Mouse (Mus musculus): ENCODE measurements around the gene Bmp7.

Bmp7 gene

DNA sequence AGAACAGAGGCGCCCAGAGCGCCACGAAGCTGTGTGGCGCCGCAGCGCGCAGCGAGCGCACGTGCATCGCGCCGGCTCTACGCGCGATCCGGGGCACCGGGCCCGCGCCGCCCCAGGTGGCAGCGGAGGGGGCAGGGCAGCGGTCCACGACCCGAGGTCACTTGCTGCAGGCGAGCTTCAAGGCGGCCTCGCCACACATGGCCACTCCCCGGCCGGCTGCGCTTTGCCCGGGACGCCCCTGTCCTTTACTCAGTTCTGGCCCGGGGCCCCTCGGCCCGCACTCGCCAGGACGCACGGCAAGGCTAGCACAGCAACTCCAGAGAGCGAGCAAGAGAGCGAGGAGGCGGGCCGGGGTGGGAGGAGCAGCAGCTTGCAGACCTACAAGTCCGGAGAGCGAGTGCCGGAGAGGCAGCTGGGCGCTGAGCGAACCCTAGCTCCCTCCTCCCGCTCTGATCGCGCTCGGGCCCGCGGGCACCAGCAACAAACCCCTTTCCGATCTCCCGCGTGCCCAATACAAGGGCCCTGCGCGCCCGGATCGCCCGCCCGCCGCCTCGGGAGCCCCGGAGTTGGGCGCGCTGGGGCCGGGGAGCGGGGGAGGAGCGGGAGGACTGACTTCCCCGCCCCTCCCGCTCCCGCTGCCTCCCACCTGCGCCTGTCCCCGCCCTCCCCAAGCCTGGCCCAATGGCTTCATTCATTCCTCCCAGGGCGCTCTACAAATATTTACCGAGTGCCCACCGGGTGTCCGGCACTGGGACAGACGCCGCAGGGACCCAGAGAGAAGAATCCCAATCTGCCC, at the start of gene Bmp7:
Gene Bmp7 (minus strand): TSS at position 319 of the 796 bp plus-strand sequence.
- DNase-seq (ENCODE audit: low spot score in 2 of 2): peak; percentile 76

DNA sequence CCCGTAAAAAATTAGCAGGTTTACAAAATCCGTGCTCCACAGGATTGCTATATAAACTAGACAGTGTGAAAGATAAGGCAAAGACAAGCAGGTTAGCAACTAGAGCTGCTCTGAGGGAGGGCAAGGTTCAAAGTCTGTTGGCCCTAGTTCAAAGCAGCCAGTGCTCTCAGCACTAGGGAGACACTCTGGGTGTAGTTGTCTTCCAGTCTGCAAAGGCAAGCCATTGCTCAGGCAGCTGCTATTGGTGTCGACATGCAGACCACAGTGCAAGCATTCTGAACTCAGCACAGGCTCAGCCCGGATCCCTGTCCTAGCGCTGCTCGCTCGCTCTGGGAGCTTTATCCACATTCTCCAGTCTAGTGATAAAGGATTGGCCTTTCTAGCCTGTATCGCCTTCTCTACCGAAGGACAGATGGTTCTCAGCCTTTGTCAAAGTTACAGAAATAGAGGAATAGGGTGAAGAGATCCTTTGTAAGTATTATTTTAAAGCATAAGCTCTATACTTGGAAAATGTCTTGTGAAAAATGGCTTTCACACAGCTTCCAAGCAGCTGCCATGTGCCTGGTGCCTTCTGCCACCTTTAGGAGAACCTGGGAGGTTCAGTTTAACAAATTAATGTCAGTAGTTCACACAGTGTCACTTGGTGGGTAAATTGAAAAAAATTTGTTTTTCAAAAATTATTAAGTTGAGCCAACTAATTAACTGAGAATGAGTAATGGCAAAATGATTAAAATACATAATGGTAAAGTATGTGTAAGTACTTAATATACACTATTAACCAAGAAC, 42.8 kb upstream of the Bmp7 start:
- DNase-seq (ENCODE audit: low spot score in 2 of 2): no peak

DNA sequence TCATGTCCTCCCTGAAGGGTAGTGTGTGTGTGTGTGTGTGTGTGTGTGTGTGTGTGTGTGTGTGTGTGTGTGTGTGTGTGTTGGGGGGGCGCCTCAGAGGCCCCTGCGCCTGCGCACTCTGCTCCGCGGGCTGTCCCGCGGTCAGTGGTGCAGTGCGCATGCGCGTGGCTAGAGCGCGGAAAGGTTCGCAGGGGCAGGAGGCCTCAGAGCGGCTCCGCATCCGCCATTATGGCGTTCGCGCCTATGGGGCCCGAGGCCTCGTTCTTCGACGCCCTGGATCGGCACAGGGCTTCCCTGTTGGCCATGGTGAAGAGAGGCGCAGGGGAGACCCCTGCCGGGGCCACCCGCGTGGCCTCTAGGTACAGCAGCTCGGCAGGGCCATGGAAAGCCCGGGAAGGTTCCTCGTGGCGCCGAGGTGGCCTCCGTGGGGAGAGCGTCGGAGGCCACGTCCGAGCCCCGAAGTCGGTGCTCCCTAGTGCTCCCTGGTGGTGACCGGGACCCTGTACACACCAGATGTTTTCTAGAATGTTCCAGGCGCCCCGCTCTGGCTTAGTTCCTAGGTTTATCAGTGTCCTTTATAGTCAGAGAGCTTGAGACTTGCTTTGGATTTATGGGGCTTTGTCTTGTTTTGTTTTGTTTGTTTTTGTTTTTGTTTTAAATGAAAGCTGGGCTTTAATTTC, 39.7 kb upstream of the Bmp7 start:
- DNase-seq (ENCODE audit: low spot score in 2 of 2): no peak

DNA sequence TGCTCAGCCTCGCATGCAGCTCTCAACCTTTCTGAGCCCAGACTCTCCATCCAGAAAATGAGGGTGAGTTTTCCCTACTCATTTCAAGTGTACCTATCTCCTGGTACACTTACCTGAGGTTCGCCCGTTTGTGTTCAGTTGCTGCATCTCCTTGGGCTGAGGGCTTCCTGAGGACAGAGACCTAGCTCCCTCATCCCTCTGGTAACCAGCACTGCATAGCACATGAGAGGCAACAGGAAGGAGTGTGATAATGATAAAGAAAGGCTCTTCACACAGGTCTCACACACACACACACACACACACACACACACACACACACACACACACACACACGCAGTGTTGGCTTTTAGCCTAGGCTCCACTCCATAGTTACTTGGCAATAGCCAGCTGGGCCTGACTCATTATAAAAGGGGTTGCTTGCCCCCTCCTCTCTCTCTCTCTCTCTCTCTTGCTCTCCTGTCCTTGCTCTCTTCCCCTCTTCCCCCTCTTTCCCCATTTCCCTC, 38.1 kb upstream of the Bmp7 start:
- DNase-seq (ENCODE audit: low spot score in 2 of 2): no peak

DNA sequence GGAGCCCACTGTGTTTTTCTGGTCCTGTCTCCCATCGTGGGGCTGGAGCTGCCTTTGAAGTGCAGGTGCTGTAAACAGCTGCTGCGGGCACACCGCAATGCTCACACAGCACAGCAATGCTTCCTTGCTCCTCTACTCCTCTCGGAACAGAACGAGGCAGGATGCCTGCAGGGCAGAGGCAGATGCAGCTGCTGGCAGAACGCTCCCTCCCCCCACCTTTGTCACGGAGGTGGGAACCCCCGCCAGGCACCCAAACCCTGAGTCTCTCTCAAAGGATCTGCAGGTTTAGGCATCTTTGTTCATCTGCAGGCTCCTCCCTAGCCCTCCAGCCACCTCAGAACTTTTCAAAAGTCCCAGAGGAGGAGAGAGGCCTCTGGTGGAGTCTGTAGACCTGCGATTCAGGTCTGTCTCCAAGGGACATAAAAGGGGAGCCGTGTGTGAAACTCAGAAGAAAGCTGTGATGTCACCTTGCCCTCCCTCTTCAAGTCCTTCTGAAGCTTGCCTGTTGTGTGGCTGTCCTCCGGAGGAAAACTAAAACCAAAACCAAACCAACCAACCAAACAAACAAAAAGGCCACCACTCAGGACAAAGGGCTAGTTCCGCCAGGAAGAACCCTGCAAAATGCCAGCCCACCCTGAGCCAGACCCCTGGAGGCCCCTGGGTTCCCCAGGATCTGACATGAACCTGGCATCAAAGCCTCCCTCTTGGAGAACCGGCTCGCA, 37.4 kb upstream of the Bmp7 start, which contains the start of gene Spo11:
Gene Spo11 (plus strand): TSS at position 292 of the 722 bp plus-strand sequence.
- DNase-seq (ENCODE audit: low spot score in 2 of 2): no peak

DNA sequence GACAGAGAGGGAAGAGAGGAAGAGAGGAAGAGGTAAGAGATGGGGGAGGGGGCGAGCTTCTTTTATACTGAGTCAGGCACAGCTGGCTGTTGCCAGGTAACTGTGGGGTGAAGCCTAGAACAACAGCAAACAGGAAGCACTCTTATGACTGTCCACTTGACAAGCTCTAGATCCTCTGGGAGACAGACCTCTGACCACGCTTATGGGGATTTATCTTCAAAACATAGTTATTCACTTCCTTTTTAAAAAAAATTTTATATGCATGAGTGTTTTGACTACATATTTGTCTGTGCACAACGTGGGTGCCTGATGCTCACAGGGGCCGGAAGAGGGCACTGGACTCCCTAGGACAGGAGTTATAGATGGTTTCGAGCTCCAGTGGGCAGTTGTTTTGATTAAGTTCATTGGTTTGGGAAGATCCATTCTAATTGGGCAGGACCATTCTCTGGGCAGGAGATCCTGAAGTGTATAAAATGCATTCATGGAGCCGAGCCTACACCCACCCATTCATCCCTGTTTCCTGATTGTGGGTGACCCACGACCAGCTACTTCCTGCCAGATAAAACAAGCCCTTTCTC, 36.6 kb upstream of the Bmp7 start:
- no peak for DNase-seq (ENCODE audit: low spot score in 2 of 2)

DNA sequence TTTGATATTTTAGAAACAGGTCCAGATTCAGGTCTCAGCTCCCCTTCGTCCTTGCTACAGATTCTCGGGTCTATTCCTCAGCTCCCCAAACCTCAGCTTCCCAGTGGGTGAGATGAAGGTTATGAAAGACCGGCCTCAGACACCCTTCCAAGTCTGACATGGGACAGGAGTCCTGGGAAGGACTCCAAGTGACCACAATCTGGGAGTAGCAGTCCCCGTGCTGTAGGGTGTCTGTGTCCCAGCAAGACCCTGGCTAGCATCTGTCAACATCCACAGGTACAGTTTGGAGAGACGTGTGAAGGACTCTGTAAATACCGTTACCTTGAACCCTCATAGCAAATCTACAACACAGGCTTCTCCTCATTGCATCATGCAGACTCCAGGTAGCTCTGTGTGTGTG, 35.0 kb upstream of the Bmp7 start:
- DNase-seq (ENCODE audit: low spot score in 2 of 2): no peak

DNA sequence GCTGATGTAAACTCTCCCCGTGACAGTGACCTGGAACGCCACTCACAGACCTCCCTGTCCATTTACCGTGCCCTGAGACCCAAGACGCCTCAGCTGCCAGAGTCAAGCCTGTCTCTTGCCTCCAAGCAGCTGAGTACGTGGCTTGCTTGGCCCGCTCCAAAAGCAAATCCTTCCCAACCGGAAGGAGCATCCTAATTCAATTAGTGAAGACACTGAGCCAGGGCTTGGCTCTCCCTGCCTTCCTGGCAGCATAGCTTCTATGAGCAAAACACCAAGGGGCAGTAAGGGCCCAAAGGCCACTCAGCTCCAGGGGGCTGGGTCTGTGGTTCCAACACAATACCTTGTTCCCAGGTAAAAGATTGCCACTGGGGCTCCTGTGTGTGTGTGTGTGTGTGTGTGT, 34.6 kb upstream of the Bmp7 start:
- DNase-seq (ENCODE audit: low spot score in 2 of 2): no peak

DNA sequence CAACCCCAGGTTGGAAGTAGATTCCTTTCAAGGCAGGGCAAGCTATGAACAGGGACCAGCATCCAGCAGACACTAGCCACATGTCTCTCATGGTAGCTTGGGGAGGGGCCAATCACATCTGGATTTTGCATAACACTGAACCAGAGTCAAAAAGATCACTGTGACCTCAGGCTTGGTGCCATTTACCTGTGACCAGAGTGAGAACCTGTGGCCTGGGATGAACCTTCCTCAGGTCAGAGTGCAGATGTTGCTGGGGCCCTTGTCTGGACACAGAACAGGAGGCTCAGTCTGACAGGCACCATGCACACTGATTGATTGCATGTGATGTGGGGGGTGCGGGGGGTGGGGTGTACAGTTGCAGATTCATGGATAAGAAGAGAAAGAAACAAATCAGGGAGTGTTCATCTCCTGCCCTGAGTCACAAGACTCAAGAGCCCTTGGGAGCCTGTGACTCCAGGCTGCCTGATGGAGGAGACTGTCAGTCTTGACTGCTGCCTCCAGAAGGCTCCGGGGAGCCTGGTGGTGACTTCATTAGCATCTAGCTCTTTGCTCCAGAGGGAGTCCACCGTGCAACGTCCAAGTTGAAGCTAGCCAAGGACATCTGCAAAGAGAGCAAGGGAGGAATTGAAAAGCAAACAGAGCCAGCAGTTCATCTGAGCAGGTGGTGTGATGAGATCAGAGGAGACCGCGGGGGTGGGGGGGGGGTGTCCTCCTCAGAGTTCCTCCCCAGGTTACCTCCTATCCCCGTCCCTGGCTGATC, 33.9 kb upstream of the Bmp7 start:
- no peak for DNase-seq (ENCODE audit: low spot score in 2 of 2)

DNA sequence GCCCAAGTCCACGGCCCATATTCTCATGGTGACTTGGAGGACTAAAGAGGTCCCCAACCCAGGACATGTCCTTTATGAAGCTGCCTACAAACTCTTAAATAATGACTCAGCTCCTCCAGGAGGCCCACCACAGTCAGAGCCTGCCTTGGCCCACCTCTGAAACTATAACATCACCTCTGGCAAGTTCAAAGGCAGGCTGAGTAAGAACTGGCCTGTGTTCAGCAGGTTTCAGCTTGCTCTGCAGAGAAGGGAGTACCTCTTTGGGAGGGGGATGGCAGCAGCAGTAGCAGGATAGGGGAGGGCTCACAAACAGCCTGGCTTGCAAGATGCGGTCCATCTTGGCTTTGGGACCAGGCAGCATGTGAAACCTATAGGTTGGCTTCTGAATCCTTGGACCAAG, 31.7 kb upstream of the Bmp7 start:
- no peak for DNase-seq (ENCODE audit: low spot score in 2 of 2)

DNA sequence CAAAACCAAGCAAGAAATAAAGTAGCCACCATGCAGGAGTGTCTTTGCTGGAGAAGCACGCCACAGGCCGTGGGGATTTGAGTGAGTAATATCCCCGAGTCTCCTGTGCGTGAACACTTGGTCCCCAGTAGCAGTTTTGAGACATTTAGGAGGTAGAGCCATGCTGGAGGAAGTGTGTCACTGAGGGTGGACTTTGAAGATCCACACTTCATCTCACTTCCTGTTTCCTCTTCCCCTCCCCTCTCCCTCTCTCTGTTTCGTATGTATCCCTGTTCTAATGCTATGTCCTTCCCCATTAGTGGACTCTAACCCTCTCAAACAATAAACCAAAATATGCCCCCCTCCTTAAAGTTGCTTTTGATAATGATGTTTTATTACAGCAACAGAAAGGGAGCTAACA, 26.4 kb upstream of the Bmp7 start:
- DNase-seq (ENCODE audit: low spot score in 2 of 2): no peak

DNA sequence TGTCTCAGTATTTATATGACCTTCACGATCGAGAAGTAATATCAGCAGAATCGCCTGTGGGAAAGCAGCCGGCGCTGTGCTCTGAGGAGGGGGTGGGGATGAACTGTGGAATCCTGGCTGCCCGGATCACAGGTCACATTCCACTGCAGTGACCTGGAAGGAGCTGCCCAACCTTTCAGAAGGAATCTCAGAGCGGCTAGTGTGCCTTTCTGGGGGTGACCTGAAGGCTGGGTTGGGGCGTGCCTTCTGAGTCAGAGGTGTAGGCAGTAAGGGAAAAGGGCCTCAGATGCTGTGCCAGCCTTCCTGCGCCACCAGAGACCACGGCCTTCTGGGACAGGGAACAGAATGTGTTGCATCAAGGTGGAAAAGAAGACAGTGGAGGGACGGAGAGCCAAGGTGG, 25.1 kb upstream of the Bmp7 start:
- DNase-seq (ENCODE audit: low spot score in 2 of 2): peak in 1 of 2 experiments; percentile 21

DNA sequence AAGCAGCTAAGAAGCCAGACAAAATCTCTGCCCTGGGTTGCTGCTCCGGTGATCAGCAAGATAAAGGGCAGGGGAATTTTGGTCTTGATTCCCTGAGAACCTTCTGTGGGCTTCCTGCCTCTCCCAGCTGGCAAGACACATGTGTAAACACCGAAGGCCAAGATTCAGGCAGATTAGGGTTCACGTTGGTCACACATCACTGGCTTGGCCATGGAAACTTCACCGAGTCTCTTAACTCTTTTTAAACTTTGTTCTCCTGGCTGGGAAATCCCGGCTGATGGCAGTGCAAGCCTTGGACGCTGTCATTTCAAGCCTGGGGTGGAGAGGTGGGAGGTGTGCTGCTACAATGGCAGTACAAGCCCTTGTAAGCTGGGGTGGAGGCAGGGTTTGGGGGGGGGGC, 21.1 kb upstream of the Bmp7 start:
- DNase-seq (ENCODE audit: low spot score in 2 of 2): no peak

DNA sequence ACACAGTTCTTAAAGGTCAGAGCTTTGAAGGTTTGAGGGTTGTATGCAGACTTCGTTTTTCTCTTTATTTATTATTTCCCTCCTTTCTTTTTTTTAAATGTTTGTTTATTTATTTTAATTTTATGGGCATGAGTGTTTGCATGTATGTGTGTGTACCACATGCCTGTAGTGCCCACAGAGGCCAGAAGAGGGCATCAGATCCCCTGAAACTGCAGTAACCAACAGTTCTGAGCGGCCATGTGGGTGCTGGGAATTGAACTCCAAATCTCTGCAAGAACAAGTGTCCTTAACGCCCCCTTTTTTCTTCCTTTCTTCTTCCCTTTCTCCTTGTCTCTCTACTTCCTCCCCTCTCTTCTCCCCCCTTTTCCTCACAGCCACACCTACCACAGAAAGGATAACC, 20.2 kb upstream of the Bmp7 start:
- no peak for DNase-seq (ENCODE audit: low spot score in 2 of 2)

DNA sequence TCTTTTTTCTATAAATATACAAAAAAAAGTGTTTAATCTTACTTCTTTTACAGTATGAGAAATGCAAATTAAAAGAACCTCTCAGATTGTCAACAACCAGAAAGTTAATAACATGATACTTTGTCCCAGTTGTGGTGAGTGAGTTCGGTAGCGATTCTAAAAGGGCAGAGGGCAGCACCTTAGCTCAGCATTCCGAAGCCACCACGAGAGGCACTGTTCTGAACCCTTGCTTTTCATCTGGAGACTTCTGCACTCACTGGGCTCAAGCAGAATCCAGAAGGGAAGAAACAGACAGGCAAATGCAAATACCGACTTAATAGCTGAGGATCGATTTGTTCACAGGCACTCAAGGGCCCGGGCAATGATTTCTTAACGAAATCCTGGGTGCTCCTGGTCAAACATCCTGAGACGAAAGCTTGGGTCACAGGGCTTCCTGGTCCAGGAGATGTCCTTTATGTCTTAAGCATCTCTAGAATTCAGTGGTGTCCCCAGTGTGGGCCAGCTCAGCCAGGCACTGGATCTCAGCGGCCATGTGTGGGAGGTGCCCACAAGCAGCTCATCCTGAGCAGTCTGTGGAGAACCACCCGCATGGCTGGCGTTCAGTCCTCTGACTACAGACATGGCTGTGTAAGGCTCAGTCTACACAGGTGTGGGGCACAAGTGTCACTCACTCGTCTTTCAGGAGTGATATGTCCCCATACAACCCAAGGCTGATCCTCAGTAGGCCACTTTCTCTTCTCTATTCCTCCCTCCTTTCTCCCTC, 19.1 kb upstream of the Bmp7 start:
- no peak for DNase-seq (ENCODE audit: low spot score in 2 of 2)

DNA sequence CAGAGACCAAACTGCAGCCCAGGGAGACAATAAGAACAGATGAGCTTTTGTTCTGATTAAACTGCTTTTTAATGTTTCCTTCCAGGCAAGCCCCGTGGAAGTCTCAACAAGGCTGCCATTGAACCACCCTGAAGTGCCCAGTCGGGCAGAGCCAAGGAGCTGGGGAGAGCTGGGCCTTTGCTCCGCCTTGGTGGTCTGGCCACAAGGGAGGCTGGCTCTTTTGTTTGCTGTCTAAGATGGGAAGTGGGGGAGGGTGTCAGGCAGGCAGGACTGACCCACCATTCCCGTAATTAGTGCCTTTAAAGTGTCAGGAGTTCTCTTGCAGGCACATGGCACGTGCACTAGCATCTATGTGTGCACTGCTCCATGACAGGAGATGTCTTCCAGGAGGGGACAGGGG, 18.5 kb upstream of the Bmp7 start:
- DNase-seq (ENCODE audit: low spot score in 2 of 2): no peak

DNA sequence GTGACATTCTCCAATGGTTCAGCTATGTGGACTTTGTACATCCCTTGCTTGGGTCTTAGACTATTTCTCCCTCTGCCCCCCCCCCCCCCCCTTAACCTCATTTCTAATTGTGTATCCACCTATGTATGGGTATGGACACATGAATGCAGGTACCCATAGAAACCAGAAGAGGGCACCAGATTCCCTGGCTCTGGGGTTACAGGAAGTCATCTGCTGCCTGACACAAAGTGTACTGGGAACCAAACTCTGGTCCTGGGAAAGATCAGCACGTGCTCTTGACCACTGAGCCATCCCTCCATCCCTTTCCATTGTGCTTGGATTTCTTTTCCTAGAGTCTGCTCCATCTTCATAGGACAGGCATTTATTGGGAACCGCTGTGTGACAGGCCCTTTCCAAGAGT, 11.9 kb upstream of the Bmp7 start:
- DNase-seq (ENCODE audit: low spot score in 2 of 2): no peak

DNA sequence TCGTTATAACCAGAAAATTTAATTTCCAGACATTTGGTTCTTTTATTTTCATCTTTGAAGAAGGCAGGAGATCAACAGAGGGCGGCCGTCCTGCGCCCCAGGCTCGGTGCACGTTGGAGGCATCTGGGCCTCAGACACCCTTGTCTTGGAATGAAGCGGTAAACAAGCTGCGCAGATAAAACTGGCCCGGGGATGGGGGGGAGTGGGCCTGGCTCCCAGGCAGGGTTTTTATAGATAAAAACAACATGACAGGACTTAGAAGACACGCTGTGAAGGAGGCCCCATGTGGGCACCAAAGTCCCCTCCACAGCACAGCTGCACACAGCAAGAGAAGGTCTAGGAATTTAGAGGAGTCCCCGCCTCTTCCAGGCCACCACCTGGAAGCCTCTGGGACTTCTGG, 10.6 kb upstream of the Bmp7 start:
- DNase-seq (ENCODE audit: low spot score in 2 of 2): no peak

DNA sequence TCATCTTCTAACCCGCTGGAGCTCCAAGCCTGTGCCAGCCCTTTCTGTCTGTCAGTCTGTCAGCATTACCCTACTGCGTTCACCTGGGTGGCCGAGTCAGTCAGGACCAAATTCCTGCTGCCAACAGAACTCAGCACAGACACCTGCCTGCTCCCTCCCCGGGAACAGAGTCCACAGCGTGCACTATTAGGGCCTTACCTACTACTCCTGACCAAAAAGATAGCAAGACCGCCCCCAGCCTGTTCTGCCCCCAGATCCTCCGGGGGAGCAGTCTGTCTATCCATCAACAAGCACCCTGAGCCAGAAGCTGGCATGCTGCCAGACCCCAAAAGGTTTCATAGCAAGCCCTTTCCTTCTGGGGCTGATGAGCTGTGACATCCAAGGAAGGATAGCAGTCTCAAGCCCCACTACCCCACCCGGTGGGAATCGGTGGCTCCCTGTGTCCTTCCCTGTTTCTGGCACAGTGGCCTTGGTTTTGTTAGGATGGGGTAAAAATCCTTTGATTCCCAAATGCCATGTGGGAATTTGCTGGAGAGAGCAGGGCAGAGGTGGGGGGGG, 10.1 kb upstream of the Bmp7 start:
- DNase-seq (ENCODE audit: low spot score in 2 of 2): no peak

DNA sequence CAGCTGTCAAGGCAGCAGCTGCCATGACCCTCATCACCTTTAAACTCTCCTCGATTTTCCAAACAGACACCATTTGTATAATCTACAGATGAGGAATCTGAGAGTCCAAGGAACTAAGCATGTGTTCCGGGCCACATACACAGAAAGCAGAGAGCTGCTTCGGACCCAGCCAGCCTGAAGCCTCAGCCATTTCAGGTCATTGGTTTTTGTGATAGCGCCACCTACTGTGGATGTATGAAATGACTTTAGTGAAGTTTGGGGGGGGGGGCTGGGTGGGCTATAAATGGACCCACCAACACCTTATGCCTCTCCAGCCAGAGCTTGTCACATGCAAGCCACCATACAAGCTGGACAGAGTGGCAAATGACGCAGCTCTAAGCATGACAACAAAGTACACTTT, 8.9 kb upstream of the Bmp7 start:
- no peak for DNase-seq (ENCODE audit: low spot score in 2 of 2)
